Mouse (Mus musculus): Measurements from ENCODE around the gene Psrc1.

Psrc1 gene

DNA sequence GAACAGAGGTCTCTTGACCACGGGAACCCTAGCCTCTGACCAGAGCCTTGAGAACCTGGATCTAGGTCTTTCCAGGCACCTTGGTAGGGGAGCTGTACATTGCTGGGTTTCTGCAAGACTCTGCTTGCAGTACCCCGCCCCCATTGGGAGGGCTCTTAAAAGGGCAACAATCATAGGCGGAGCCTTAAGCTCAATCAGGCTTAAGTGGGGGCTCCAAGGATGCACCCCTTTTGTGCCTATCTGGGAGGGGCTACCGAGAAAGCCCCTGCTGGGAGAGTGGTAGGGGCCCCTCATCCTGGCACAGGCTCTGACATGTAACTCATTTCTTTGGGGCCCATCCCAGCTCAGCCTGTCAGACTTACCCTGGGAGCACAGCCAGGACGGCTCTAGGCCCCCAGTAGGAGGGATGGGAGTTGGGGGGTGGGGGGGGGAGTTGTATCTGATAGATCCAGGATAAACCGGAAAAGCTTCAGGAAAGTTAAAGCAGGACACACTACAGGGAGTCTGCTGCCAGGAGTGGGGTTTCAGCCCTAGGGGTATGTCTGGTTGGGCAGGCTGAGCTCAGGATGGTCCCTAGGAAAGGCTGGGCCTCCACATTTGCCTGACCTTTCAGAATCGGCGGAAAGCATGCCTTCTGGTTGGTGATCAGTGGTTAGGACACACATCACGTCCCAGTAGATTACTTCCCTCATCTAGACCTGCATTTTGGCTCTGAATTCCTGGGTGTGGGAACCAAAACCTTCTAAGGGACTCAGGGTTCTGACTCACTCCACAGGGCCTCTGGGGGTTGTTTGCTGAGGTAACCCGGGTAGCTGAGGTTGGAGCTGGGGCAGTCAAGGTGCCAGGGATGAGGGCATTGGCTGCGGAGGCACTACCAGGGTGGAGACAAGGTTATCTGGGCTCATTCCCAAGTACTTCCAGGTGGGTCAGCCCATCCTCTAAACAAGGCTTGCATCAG, 40.5 kb downstream of the Psrc1 start:
- no peak for DNase-seq (ENCODE audit: low spot score in 2 of 2)

DNA sequence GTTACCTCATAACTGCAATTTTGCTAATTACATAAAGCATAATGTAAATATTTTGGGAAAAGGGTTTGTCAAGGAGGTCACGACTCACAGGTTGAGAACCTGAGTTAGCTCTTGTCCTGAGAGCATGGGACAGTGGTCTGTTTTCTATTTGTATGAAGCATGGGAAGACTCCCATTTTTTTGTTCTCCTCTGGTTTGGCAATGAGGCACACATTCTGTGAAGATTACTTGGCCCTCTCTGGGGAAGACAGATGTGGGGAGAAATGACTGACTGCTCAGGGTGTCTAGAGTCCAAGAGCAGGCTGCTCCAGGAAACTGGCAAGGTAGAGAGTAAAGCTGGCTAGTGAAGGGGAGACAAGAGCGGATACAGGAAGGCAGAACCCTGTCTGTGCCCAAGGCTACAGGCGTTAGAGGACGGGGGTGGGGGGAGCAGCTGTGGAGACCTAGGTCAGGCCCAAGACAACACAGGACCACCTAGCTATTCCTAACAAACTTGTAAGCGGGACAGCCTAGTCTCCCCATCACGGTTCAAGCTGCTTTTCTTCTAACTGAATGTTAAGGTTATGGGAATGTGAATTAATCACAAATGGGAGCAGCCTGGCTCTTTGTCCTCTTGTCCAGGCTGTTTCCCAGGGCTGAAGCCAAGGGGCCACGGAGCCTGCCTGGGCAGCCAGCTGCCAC, 41.4 kb downstream of the Psrc1 start:
- DNase-seq (ENCODE audit: low spot score in 2 of 2) = no peak

DNA sequence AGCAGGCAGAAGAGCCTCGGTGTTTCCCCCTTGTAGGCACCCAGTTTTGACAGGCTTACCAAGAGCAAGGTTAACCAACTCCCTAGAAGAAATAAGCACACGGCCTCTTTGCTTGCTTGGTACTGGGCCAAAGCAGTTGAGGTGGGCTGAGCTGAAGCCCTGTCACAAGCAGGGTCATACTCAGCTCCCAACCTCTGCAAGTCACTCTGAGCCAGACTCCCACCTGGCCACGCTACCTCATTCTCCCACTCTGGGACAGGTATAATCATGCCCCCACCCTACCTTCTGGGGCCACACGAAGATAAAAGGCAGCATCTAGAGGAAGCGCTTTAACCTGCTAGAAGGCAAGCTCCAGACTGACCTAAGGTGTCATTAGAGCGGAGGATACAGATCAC, 42.0 kb downstream of the Psrc1 start:
- no peak for DNase-seq (ENCODE audit: low spot score in 2 of 2)

DNA sequence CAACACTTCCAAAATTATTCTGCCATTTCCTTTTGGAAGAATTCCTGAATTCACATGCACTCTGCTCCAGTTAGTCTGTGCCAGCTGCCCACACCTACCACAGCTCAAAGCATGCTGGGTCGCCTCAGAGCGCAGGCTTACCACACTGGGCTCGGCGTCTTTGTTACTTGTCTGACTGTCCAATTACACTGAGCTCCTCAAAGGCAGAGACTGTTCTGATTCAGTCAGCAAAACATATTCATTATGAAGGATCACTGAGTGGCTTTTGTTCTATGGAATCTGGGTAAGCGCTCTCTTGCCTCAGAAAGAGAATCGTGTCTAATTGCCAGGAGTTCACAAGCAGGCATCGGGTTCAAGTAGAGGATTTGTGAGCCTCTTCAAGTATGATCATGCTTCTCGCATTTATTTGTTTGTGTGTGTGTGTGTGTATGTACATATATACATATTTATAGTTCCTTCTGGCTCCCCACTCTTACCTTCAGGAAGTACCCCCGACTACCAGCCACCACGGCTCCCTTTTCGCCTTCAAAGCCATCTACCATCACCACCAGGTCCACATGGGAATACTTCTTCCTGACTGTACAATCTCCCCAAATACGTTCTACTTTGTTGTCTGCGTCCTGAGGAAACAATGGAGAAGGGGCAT, 49.0 kb downstream of the Psrc1 start:
- DNase-seq (ENCODE audit: low spot score in 2 of 2) = no peak

DNA sequence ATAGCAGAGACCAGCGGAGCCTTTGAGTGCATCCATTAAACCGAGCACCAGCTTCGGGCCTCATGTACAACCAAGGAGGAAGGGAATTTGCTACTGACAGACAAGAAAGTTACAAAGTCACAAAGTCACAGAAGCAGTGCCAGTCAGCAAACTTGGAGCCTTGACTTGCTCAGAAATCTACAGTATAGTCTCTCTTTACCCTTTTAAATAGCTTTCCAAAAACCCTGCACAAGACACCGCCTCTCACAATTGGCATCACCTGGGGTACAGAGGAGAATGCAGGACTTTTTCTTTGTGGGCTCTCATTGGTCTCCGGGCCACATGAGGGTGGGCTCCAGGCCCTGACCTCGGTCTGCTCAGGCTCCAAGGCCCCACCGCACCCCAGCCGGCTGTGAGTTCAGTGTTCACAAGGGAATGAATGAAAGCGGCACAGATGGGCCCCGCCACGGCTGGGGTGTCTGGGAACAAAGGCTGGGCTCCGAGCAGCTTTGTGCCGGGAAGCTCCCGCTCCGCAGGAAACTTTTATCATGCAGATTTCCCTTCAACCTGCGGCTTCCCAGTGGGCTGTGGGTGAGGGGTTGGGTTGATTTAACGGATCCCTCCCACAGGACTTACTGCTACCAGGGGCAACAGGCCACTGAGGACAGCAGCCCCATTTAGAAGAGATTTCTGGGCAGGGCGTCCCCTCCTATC, 49.7 kb downstream of the Psrc1 start:
- DNase-seq (ENCODE audit: low spot score in 2 of 2) = no peak

DNA sequence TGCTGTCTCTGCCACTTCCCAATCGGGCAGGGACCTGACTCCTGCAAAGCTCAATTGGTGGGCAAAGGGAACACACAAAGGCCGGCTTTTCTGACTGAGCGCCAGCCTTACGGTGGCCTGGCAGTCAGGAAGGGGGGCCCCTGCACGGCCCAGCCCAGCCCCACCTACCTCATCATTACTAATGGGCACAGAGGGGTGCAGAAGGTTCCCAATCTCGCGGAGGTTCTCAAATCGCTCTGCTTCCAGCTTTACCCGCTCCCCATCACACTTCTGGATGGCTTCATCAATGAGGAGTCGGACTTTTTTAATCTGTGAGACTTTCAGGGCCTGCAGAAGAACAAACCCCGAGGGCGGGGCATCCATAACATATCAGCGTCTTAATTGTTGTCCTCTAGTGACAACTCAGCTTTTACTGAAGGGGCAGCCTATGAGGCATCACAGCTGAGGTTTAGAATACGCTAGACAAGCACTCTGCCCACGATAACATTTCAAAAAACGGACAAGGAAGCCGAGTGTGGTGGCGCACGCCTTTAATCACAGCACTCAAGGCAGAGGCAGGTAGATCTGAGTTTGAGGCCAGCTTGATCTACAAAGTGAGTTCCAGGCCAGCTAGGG, 50.3 kb downstream of the Psrc1 start:
- DNase-seq (ENCODE audit: low spot score in 2 of 2) = no peak

DNA sequence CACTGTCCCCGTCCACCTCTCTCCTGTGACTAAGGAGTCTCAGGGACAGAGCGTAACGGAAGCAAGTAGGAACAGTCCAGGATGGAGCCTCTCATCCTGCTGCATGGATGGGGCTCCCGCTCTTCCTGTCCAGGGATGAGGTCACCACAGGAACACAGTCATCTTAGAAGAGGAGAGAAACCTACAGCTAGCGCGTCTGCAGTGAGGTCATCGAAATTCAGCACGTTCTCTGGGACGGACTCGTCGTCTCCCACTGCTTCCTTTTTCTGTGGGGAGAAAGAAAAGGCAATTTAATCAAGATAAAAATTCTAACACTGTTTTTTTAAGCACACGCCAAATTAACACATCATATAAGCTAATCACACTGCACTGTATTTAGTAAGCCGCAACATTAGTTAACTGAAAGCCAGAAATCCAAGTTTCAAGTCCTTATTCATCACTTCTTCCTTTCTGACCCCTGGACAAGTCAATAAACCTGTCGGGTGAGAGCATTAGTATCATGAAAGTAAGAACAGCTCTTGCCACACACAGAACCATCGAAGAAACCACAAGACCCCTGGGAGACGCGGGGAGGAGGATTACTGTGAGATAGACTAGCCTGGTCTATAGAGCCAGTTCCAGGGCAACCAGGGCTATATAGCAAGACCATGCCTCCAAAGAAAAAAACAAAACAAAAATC, 52.2 kb downstream of the Psrc1 start:
- DNase-seq (ENCODE audit: low spot score in 2 of 2) = no peak

DNA sequence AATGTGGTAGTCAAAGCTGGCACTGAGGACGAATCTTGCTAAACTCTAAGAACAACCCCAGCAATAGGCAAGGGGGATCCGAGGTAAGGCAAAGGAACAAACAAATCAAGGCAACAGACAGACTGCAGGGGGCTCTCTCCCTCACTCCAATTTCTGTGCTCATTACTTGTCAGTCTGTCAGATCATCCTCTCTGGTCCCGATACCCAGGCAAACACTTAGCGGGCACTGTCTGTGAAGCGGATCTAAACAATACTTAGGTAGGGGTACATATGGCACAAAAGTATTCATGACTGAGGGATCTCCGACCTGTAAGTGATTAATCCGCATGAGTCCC, 52.7 kb downstream of the Psrc1 start:
- DNase-seq (ENCODE audit: low spot score in 2 of 2) = no peak
